Mouse (Mus musculus) thymus, postnatal 14 days (tissue): ENCODE results near the gene Rapgef5.

Experiments used
- DNase-seq: peaks from one replicate; pipeline ENCODE4 v3.0.0; 2021

The Rapgef5 gene

DNA sequence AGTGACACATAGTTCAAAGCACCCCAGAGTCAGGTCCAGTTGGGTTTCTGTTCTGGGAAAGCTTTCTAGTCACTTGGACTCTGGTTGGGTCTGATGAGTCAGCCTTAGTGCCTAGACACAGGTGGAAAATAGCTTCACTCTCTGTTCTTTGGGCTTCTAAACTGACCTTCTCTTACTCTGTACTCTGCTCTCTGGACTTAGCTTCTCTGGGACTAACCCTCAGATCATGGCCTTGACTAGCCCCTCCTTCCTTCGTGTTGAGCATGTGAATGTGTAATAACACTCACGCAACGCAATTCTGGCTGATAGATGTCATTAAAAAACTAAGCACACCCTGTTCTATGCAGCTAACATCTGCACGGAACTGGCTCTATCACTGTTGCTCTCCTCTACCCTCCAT, 160.0 kb downstream of the Rapgef5 start:
- no peak for DNase-seq

DNA sequence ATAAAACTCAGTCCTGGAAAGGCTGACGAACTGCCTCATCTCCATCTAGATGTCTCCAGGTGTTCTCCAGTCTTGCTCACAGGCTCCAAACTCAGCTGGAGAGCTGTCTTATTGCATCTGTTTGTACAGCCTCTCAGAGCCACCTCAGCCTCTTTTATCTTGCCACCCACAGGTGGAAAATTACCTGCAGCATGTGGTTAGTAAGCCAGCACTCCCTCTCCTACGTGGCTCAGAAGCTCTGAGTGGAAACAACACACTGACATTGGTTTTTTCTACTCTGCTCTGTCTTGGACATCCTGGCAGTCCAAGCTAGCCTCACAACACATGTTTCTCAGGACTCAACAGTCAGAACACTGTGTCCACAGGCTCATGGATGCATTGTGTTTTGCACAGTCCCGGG, 162.6 kb downstream of the Rapgef5 start:
- no peak for DNase-seq

DNA sequence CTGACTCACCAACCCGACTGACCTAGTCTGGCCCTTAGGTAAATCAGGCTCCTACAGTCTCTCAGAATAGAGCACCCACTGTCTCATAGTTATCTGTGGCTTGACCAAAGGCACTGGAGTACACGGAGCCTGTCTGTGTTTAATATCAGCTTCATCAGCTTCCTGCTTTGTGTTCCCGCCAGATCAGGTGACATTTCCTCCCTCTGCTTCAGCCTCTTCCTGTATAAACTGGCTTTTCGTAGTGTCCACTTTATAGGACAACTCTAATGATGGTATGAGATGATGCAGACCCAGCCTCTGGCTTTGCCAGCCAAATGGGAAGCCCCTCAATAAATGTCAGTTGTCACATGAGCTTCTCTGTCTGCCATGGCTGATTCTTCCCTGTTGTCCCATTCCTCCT, 163.5 kb downstream of the Rapgef5 start:
- DNase-seq = no peak

DNA sequence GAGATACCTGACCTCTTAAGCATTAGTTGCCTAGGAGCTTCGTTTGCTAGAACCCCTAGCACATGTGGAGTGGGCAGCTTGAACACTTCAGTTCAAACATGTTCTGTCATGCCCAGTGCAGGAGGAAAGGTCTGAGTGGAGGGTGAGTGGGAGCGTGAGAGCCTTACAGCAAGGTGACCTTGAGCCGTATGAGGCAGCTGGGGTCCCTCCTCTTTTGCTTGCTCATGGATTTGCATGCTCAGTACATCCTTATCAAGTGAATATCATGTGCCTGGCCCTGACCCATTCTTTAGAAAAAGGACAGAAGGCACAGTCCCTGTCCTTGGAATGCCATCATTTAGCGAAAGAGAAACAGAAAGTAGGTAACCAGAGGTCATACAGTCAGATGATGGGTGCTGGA, 165.0 kb downstream of the Rapgef5 start:
- no peak for DNase-seq

DNA sequence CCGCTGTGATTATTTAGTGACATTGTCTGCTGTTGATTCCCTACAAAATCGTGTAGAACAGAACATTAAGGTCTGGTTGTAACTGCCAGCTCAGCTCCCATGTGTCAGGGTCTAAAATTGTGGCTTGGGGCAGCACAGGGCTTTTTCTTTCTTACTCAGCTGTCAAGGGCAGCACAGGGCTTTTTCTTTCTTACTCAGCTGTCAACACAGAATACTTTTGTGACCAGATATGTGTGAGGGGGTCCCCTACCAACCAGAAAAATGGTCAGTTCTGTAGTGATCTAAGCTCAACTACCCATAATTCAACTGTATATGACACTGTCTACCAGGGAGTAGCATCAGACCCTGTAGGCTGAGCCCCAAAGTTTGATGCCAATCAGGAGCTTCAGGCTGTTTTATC, 167.1 kb downstream of the Rapgef5 start:
- DNase-seq = no peak

DNA sequence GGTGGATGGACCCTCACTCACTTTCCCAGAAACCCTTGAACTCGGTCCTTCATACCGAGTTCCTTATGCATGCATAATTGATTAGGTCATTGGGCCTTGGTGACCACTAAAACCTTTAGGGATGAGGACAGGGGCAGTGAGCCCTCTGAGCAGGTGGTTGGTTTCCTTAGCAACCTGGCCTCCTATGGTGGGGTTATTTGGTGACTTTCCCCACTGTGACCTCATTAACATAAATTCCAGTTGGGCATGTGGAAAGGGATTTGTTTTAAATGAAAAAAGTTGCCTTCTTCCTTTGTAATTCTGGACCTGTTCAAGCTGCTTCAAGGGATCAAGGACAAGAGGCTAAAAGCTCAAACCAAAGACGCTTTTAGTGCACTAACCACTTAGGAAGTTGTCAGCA, 167.7 kb downstream of the Rapgef5 start:
- DNase-seq = no peak

DNA sequence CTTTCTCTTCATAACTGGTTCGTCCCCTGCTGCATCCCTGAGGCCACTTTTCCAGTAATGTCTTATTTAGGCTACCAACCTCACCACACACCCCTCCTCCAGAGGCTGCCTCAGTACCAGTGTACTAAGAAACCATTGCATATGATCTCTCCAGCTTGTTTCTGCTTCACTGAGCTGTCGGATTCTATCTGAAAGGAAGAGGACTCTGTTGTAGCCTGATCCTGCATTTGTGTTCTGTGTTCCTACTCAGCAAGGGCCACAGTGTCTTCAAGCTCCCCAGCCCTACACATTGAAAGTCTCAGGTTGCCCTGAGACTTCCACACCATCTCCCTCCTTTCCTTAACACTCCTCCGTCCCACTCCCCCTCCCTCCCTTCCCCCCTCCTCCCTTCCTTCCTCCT, 168.5 kb downstream of the Rapgef5 start:
- no peak for DNase-seq

DNA sequence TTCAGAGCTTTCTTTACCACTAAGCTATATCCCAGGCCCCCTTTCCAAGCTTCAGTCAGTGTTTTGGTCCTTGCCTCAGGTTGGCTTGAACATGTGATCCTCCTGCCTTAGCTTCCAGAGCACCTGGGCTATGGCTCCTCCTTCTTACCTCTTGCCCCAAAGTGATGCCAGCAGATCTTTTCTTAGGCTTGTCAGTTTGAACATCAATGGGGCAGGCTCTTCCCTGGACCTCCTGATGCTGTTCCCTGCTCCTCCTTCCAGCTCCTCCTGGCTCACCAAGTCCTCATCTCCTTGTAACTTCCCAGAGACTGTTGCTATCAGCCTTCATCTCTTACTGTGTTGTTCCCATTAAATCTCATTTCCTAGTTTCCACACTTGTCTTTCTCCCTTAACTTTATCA, 169.1 kb downstream of the Rapgef5 start:
- DNase-seq = no peak

DNA sequence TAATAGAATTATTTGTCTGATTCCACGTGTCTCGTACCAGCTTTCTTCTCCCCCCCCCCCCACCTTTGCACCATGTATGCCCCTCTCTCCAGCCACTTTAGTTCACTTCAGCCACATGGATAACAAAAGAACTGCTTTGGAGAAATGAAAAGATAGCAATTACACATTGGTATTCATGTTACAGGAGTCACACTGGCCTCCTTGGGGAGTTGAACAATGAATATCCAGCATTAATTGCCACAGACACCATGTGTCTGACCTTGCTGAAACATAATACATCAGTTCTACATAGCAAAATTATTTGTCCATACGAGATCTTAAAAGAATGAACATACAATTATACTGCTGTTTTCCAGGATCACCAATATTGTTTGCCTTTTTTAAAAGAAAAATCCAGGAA, 170.5 kb downstream of the Rapgef5 start:
- DNase-seq = no peak

DNA sequence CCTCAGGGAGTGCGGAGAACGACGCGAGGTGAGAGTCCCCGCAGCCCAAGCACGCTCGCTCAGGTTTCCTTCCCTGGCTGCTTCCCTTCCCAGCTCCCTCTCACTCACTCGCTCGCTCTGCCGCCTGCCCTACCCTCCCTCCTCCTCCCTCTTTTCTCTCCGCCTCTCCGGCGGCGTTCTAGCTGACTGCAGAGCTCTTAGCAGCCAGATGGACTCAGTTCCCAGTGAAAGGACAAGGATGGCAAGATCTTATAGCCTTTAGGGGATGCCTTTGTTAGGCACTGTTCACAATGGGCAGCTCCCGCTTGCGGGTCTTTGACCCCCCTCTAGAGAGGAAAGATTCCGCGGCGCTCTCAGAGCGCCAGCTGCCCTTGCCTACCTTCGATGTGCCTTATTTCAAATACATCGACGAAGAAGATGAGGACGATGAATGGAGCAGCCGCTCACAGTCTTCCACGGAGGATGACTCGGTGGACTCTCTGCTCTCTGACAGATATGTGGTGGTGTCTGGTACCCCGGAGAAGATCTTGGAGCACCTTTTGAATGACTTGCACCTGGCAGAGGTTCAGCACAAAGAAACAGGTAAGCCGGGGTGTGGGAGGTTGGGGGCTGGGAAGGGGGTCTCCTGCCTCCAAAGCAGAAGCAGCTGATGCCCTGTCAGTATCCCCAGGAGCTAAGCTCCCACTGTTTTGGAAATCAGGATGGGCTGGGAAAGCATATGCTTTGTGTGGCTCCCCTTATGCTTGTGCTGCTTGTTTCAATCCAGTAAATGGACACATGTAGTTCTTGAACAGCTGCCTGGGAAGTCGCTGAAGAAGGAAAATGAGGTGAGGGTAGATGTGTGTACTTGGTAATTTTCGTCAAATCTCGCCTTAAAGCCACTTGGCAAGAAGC, 172.6 kb downstream of the Rapgef5 start:
- no peak for DNase-seq

DNA sequence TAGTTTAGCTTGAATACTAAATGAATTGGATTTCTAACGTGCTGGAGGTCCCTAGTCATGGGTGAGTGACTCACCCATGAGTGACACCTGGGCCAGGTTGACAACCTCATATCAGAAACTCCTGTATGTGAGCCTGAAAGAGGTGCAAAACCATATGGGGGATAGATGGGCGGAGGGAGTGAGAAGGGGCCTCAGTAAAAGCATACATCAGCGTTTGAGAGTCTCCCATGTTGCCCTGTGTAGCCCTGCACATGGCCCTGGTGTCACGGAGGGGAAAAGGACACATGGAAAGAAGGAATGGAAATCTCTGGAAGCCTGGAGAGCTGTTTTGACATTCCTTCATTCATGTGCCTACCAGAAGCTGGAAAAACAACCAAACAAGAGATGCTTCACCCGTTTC, 175.1 kb downstream of the Rapgef5 start:
- DNase-seq = no peak

DNA sequence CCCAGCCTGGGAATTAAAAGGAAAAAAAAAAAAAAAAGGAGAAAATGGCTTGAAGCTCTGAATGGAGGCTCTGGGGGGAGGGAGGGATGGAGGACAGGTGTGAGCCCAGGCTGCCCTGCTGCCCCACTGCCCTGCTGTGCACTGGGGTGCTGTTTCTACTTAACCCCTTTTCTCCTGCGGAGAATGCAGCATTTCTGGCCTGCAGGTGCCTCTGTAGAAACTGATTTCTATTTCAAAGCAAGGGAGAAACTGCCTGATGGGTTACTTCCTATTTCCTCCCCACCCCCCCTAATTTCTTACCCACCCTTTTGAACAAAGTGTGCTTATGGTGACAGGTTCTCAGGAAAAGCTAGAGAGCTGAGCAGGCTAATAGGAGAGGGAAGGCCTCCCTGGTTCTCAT, 176.5 kb downstream of the Rapgef5 start:
- DNase-seq = no peak

DNA sequence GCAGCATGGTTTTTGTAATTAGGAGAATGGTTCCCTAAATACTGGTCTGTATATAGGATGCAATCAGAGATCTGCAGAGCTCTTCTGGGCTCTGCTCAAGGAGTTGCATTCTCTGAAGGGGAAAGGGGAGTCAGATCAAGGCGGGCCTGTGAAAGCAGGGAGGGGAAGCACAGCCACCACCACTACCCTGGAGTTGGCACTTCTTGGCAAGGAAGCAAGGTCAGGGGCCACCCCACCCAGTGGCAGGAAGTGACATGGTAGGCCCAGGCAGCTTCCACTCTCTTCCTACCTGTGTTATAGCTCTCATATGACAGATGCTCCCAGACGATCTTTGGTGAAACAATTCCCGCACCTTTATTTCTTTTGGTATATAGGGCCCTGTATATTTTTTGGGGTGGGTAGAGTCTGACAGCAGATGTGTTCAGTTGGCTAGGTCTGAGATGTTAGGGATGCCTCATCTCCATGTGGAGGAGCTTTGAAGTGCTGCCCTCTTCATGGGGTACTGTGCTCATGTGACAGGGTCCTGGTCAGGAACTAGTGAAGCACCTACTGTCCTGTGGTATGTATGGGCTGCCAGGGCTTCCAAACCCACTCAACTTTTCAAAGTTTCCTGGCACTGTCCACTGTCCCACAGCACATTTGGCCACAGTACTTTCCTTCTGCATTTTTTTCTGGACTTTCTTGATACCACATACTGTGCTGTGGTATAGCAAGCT, 183.8 kb downstream of the Rapgef5 start:
- peak; percentile 11 for DNase-seq

DNA sequence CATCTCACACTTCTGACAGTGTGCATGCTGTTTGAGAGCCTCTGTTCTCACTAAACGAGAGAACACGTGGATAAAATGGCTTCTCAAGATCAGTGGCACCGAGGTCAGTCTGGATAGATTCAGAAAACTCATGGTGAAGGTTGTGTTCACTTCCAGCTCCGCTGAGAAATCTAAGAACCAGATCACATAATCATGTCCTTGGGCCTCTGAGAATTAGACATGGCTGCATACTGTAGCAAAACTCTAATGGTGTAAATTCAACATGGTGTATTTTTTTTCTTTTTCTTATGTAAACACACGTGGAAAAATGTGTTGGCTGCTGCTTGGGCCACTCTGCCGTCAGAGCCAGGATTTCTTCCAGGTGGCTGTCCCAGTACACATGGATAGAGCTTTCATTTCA, 184.6 kb downstream of the Rapgef5 start:
- no peak for DNase-seq

DNA sequence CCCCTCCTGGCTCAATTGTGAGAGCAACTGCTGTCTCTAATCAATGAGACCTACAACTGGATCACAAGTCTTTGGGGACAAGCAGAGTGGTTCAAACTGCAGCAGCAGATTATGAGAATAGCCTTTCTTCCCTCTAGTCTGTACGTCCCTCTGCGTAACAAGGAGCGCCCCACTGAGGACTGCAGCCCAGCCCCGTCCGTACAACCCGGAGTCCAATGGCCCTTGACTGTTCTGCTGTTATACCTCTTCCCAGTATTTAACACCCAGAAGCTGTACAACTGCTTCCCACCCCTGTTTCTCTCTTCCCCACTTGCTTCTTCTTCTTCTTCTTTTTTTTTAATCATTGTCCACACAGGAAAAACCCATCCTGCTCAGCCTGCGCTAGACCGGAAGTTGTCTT, 186.0 kb downstream of the Rapgef5 start:
- DNase-seq = no peak

DNA sequence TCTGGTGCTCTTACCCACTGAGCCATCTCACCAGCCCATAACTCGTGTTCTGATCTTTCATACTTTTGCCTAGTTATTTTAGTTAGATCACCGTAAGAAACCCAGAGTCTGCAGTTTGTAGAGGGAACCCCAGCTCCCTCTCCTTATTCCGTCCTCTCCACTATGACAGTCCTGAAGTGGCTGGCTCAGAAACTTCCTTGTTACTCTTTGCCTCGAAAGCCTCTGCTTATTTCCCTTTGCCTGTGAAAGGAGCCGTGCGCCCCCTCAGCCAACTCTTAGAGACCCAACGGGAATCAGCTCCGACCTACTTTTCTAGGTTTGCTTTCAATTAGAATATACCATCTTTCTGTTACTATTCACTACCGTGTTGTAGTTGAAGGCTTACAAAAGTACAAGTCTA, 186.6 kb downstream of the Rapgef5 start:
- DNase-seq = no peak

DNA sequence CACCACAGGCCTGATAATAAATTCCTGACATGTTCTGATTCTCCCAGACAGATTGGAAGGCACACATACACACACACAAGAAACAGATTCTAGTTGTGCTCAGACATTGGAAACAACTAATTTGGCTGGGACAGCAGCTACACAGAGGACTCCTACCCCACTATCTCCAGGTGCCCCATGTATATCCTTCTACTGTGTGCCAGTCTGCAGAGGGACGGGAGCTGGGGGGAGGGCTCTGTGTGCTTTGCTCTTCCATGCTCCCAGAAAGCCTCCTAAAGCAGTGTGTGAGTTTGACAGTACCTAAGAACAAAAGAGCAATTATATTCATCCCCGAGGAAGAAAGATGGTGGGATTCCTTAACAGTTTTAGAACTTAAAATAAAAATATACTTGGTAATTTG, 187.1 kb downstream of the Rapgef5 start:
- DNase-seq = no peak

DNA sequence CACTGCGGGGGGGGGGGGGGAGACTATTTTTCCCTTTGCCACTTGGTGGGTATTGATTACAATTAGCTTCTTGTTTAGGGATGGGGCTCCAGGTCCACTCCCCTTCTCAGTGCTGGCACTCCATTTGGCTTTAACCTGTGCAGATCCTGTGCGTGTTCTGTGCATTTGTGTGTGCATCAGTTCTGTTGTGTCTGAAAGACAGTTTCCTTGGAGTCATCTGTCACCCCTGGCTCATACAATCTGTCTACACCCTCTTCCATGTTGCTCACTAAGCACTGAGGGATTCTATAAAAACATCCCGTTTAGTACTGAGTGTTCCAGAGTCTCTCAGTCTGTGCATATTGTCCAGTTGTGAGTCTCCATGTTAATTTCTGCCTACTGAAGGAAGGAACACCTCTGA, 189.0 kb downstream of the Rapgef5 start:
- DNase-seq = no peak

DNA sequence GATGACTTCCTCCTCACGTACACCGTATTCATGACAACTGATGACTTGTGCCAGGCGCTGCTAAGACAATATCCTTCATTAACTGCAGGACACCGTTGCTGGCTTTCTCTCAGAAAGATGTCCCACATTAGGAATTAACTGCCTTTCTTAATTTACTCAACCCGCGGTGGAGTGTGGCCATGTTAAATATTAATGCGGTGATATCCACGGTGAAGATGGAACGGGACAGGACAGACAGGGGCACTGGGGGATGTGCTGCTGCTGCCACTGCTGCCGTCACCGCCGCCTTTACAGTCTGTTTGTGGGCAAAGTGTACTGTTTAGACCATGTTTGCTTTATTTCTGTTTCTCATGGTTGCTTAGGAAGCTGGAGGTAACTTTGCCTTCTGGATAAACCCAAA, 193.0 kb downstream of the Rapgef5 start:
- no peak for DNase-seq

DNA sequence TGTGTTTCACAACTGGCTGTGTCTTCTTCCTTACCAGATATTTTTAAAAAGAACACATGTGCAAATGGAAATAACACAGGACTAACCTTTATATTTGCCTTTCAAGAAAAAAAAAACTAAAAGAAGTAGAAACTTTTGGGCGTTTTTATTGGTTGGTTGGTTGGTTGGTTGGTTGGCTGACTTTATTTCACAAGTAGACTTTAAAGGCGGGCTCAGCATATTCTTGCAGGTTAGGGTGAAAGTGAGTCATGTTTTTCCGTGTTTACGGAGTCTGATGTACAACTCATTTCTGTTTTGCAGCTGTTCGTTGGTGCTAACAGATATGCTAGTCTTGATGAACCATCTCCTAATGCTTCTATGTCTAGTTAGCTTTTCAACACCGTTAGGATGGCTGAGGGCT, 196.2 kb downstream of the Rapgef5 start:
- DNase-seq = no peak

DNA sequence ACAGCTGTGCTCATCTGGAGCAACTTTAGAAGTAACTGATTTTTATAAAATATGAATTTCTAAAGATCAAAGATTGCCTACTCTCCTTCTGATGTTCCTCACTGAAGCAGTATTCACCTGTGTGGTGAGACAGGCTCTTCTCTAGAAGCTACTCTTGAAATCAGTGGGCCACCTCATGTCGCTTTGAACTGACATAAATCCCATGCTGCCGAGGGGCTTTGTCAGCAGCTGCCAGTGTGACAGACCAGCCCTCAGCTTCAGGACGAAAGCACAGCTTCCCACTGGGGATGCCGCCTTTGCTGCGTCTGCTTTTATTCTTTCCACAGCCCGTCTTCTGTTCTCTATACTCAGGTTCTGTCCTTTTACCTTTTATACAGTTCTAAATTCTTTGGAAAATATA, 197.3 kb downstream of the Rapgef5 start:
- DNase-seq = no peak

DNA sequence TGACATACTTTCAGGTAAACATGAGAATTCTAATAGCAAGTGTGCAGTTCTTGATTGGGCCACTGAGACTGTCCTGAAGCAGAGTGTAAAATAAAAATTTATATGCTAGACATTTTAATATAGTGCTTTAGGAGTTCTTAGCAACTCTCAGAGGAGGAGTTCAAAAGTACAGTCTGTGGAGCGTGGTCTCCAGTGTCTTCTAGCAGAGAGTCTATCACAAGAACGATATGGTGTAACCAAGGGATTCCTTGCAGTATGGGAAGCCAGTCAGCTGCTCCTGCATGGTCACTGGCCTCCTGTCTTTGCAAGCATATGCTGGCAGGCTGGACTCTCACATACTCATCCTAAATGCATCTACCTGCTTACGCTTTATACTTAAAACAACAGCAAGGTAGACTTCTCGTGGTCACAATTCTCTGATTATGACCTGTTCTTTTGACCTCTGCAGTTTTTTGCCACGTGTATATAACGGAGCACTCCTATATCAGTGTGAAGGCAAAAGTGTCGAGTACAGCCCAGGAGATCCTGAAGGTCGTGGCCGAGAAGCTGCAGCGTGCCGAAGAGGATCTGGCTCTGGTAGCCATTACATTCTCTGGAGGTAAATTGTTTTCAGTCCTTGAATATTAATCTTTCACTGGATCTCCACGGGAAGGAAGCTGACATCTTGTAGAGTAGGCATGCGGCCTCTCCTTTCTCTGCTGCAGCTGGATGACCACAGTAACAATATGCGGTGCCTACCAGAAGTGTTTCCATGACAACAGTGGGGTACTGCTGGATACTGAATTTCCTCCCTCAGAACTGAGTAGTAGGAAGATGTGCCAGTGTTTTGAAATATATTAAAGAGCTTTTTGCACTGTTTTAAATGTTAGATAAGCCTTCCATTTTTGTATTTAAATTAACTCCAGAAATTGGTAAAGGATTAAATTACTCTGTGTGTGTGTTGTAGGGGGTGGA, 204.8 kb downstream of the Rapgef5 start:
- no peak for DNase-seq

DNA sequence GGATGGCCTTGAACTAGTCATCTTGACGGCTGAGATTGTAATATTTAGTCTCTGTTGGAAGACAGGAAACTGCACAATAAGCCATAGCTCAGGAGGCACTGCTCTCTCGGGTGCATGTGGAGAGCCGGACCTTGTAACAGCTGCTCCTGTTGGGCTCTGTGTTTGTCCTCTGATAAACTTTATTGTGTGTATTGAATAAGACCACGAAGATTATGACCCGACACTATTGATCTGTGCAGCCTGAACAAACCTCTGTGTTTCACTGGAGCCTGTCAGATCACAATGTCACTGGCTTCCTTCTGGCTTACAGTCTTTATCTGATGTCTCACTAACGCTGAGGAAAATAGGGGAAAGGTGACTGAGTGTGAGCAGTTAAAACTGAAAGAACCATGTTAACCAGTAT, 205.5 kb downstream of the Rapgef5 start:
- DNase-seq = no peak
